Mouse (Mus musculus) leukemia stem cell, adult 10-12 weeks (primary cell): ENCODE results near the gene Crisp2. TPM values are rescaled to one million over a fixed set of nuclear protein-coding genes. Genes with fewer than 3 reads are reported as not detected.

Experiments
- polyA plus RNA-seq: library from polyadenylated mRNA; stranded (reverse); fragments of >175 nt; gene quantifications from 2 replicates; pipeline ENCODE4 v1.2.3, GENCODE M21; 2012; ENCODE audit warnings: low replicate concordance

The Crisp2 gene
- polyA plus RNA-seq, result 0.19 TPM in 1 of 2 replicates, not detected in the other

GRCm38 (mm10) chr17:40806953-40807572, at the start of gene Crisp2:
Gene Crisp2 (minus strand): TSS chr17:40807003.

GRCm38 (mm10) chr17:40810934-40811333, 4.1 kb upstream of the Crisp2 start, which contains the start of gene Rhag:
Gene Rhag (plus strand): TSS chr17:40811126.

GRCm38 (mm10) chr17:40726820-40727219, 80.0 kb downstream of the Crisp2 start, which contains the start of gene Esp1:
Gene Esp1 (plus strand): TSS chr17:40727120.

Other genes starting within 250 kb of the Crisp2 start
- not detected in 2 replicates for gene Esp6, start 245.5 kb downstream of the Crisp2 start, polyA plus RNA-seq
- not detected in 2 replicates for gene Esp4, start 208.4 kb downstream of the Crisp2 start, polyA plus RNA-seq
- not detected in 2 replicates for gene Esp3, start 174.9 kb downstream of the Crisp2 start, polyA plus RNA-seq
- not detected in 2 replicates for gene Esp1, start 79.9 kb downstream of the Crisp2 start, polyA plus RNA-seq
- gene Rhag, start 4.1 kb upstream of the Crisp2 start, polyA plus RNA-seq, result 28.1 and 92.5 TPM in 2 replicates
- gene 9130008F23Rik, start 73.6 kb upstream of the Crisp2 start, polyA plus RNA-seq, result 0.41 TPM in 1 of 2 replicates, not detected in the other
- not detected in 2 replicates for gene Glyatl3, start 107.3 kb upstream of the Crisp2 start, polyA plus RNA-seq
- gene Mut, start 127.7 kb upstream of the Crisp2 start, polyA plus RNA-seq, result 0.14 and 3.8 TPM in 2 replicates
- gene Cenpq, start 128.0 kb upstream of the Crisp2 start, polyA plus RNA-seq, result 0.32 and 1.3 TPM in 2 replicates